Mouse (Mus musculus) right cerebral cortex, postnatal 4 days (tissue): ENCODE measurements at regions not wholly inside any gene's neighbourhood (a gene's known extent, or its start where the extent isn't known, plus 50 kb on each side); places are given as distances from the start of the nearest gene placed in this dataset.

Experiments
- DNase-seq: peaks from one replicate; pipeline ENCODE4 v3.0.0-alpha.2; 2022

- no peak for DNase-seq
Observed at GRCm38 (mm10) chr13:29136231-29136630, 182.7 kb upstream of the Sox4 start.

GRCm38 (mm10) chr13:29127499-29127898 is 174.0 kb upstream of the Sox4 start:
- DNase-seq = no peak

- no peak for DNase-seq
Observed at GRCm38 (mm10) chr13:29123477-29123876, 170.0 kb upstream of the Sox4 start.

GRCm38 (mm10) chr13:29121121-29121520 is 167.6 kb upstream of the Sox4 start:
- no peak for DNase-seq

GRCm38 (mm10) chr13:29119357-29119756 is 165.8 kb upstream of the Sox4 start:
- no peak for DNase-seq

- no peak for DNase-seq
Observed at GRCm38 (mm10) chr13:29114998-29115495, 161.5 kb upstream of the Sox4 start.

- DNase-seq = no peak
Observed at GRCm38 (mm10) chr13:29110127-29110526, 156.6 kb upstream of the Sox4 start.

- no peak for DNase-seq
Observed at GRCm38 (mm10) chr13:29109064-29109856, 155.7 kb upstream of the Sox4 start.

- DNase-seq = no peak
Observed at GRCm38 (mm10) chr13:29108214-29108613, 154.7 kb upstream of the Sox4 start.

- DNase-seq = no peak
Observed at GRCm38 (mm10) chr13:29092166-29092565, 138.7 kb upstream of the Sox4 start.

- DNase-seq = no peak
Observed at GRCm38 (mm10) chr13:29086854-29087253, 133.3 kb upstream of the Sox4 start.

- no peak for DNase-seq
Observed at GRCm38 (mm10) chr13:29081064-29081463, 127.6 kb upstream of the Sox4 start.

GRCm38 (mm10) chr13:29079841-29080240 is 126.3 kb upstream of the Sox4 start:
- DNase-seq = no peak

GRCm38 (mm10) chr13:29073630-29074029 is 120.1 kb upstream of the Sox4 start:
- no peak for DNase-seq

GRCm38 (mm10) chr13:29063924-29064323 is 110.4 kb upstream of the Sox4 start:
- no peak for DNase-seq

- DNase-seq = no peak
Observed at GRCm38 (mm10) chr13:29058685-29059084, 105.2 kb upstream of the Sox4 start.

GRCm38 (mm10) chr13:29049730-29050129 is 96.2 kb upstream of the Sox4 start:
- DNase-seq = no peak

- DNase-seq = no peak
Observed at GRCm38 (mm10) chr13:29048990-29049576, 95.6 kb upstream of the Sox4 start.

GRCm38 (mm10) chr13:29044655-29045054 is 91.1 kb upstream of the Sox4 start:
- no peak for DNase-seq

- DNase-seq = no peak
Observed at GRCm38 (mm10) chr13:29040331-29040730, 86.8 kb upstream of the Sox4 start.

- no peak for DNase-seq
Observed at GRCm38 (mm10) chr13:29034904-29035303, 81.4 kb upstream of the Sox4 start.

GRCm38 (mm10) chr13:29034444-29034843 is 80.9 kb upstream of the Sox4 start:
- no peak for DNase-seq

- DNase-seq = no peak
Observed at GRCm38 (mm10) chr13:29027146-29027545, 73.6 kb upstream of the Sox4 start.

- no peak for DNase-seq
Observed at GRCm38 (mm10) chr13:29023486-29023885, 70.0 kb upstream of the Sox4 start.
